Mouse (Mus musculus) lung, embryonic 16.5 days (tissue): ENCODE results near the gene Eml6. TPM values are rescaled to one million over a fixed set of nuclear protein-coding genes. Genes with fewer than 3 reads are reported as not detected.
"Not testable (repeated sequence)": the region's sequence is repeated elsewhere in the genome, so short reads cannot be mapped to it uniquely, and the experiment has no call there.

Experiments used
- ATAC-seq: fragments of 200-750 bp; cut with Nextera tagmentation; 2 replicates; pipeline ENCODE4 v1.8.0; 2017; ENCODE audit warnings: low read depth, mild to moderate bottlenecking, moderate library complexity
- H3K27ac ChIP-seq: fragments of 300-500 bp; sonication (generic); 2 replicates; pipeline ENCODE4 v1.5.1; 2014; ENCODE audit warnings: mild to moderate bottlenecking, control low read depth, low read length
- H3K27me3 ChIP-seq: fragments of 300-500 bp; sonication (generic); 2 replicates; pipeline ENCODE4 v1.6.1; 2014; ENCODE audit warnings: low read depth, low read length, mixed read lengths; ENCODE audit not compliant: control insufficient read depth, insufficient read depth
- H3K36me3 ChIP-seq: fragments of 300-500 bp; sonication (generic); 2 replicates; pipeline ENCODE4 v1.6.1; 2014; ENCODE audit warnings: low read length; ENCODE audit not compliant: control insufficient read depth, insufficient read depth
- H3K4me1 ChIP-seq: fragments of 300-500 bp; sonication (generic); replicated peaks from 2 replicates; pipeline ENCODE4 v1.6.1; 2014; ENCODE audit warnings: low read length, mixed read lengths; ENCODE audit not compliant: control insufficient read depth, insufficient read depth
- H3K4me2 ChIP-seq: fragments of 300-500 bp; sonication (generic); 2 replicates; pipeline ENCODE4 v1.6.1; 2014; ENCODE audit warnings: low read depth, low read length, control low read depth
- H3K4me3 ChIP-seq: fragments of 300-500 bp; sonication (generic); 2 replicates; pipeline ENCODE4 v1.5.1; 2014; ENCODE audit warnings: mild to moderate bottlenecking, low read length, control low read depth
- H3K9ac ChIP-seq: fragments of 300-500 bp; sonication (generic); 2 replicates; pipeline ENCODE4 v1.6.1; 2014; ENCODE audit warnings: low read length, control low read depth
- H3K9me3 ChIP-seq: fragments of 300-500 bp; sonication (generic); 2 replicates; pipeline ENCODE4 v1.6.1; 2016; ENCODE audit warnings: low read length; ENCODE audit not compliant: control insufficient read depth
- WGBS: fragments of 180-500 bp; shearing (Covaris S2); extraction: QIAGEN DNeasy Blood & Tissue Kit; methylation state at CpG from one replicate; pipeline ENCODE4 v1.1.7; 2014; 5-methylcytosine and 5-hydroxymethylcytosine counted together
- polyA plus RNA-seq: library from polyadenylated mRNA; unstranded; fragments of >200 nt; fragmentation: Nextera tagmentation; extraction: Ambion mirVana; gene quantifications from 2 replicates; pipeline ENCODE4 v1.2.1, GENCODE M21; 2015

Gene Eml6
- polyA plus RNA-seq, 1 experiment from 2014 or later: 0.25 TPM

- not testable (repeated sequence) for H3K9me3 ChIP-seq, H3K36me3 ChIP-seq, H3K27me3 ChIP-seq, H3K27ac ChIP-seq, H3K4me1 ChIP-seq, H3K9ac ChIP-seq
- WGBS: 22% methylated on average over 21 of the region's 21 CpGs
- Histone ChIP-seq H3K4me3 (peak within 1 kb of the TSS; percentile 25), H3K4me2 (peak within 1 kb of the TSS; percentile 54)
- ATAC-seq: 0 out of 2 replicates have a peak, but pooled peaks have one; percentile 16
Observed at GRCm38 (mm10) chr11:29825271-29825718, 200.5 kb downstream of the Eml6 start, which contains the start of gene 4931440F15Rik. TSS of gene 4931440F15Rik (minus strand) at chr11:29825668.

DNA sequence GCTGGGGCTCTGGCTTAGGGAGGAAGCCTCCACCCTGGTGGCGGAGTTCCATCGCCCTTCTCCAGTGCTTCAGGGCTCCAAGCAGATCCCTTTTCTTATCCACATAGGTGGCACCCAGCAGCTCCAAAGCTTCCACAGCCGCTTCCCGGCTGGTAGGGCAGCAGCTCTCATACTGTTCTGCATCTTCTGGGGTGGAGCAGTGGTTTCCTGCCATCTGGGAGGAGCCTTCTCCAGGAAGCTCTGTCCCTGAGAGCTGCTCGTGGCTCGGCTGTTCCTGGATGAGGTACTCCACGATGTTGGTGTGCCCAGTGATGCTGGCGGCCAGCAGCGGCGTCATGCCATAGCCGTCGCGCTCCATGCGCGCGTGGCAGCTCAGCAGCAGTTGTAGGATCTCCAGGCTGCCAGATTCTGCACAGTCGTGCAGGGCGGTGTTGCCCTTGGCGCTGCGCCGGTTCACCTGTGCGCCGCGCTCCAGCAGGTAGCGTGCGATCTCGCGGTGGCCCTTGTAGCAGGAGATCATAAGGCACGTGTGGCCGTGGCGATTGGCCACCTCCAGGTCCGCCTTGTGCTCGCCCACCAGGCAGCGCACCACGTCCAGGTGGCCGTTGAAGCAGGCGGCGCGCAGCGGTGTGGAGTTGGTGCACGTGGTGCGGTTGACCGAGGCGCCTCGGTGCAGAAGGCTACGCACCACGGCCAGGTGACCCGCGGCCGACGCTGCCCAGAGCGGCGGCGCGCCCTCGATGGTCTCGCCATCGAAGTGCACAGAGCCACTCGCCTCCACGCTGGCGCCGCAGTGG lies 201.2 kb downstream of the Eml6 start:
- 8% methylated on average over 58 of the region's 62 CpGs for WGBS
- ATAC-seq: peak; percentile 52; the same call in 1 of the 2 replicates
- H3K4me3 ChIP-seq: peak overlapping the region; percentile 25
- H3K4me1 ChIP-seq, H3K9ac ChIP-seq, H3K9me3 ChIP-seq, H3K27ac ChIP-seq, H3K27me3 ChIP-seq, H3K36me3 ChIP-seq: not testable (repeated sequence)
- peak overlapping the region; percentile 54 for H3K4me2 ChIP-seq

GRCm38 (mm10) chr11:29823141-29823540 lies 202.7 kb downstream of the Eml6 start:
- 61% methylated on average over 2 of the region's 2 CpGs for WGBS
- H3K4me3 ChIP-seq: no peak overlapping the region
- no peaks in the 10 kb centered on the region for H3K9me3 ChIP-seq
- peaks cover 3% of the 10 kb centered on the region; the same call in 1 of the 2 replicates for H3K4me1 ChIP-seq
- no peak overlapping the region for H3K4me2 ChIP-seq
- no peak for ATAC-seq
- no peak overlapping the region for H3K27ac ChIP-seq
- peaks cover 8% of the 10 kb centered on the region for H3K27me3 ChIP-seq
- no peaks in the 10 kb centered on the region for H3K36me3 ChIP-seq
- no peak overlapping the region for H3K9ac ChIP-seq

- Histone ChIP-seq H3K4me2 (no peak overlapping the region), H3K36me3 (no peaks in the 10 kb centered on the region), H3K9me3 (no peaks in the 10 kb centered on the region), H3K9ac (no peak overlapping the region), H3K27ac (no peak overlapping the region), H3K27me3 (no peaks in the 10 kb centered on the region), H3K4me1 (no peaks in the 10 kb centered on the region), H3K4me3 (no peak overlapping the region)
- no peak for ATAC-seq
Observed at GRCm38 (mm10) chr11:29815670-29816069, 210.2 kb downstream of the Eml6 start.

DNA sequence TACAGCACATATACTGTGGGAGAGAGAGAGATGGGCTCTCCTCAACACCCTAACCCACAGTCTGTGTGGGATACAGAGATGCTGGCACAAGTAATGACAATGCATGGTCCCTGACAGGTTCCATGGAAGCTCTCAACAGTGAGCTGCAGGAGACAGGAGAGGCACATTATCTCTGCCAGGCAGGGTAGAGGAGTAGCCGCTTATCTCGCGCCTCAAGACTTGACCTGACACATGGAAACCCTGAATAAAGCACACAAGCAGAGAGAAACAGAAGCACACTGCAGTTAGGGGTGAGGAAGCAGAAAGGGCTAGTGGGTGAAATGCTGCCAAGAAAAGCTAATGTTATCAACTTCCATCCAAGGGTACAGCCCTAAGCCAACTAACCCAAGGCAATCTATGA lies 210.6 kb downstream of the Eml6 start:
- H3K4me2 ChIP-seq: no peak overlapping the region
- H3K4me3 ChIP-seq: no peak overlapping the region
- H3K4me1 ChIP-seq: no peaks in the 10 kb centered on the region
- H3K36me3 ChIP-seq: no peaks in the 10 kb centered on the region
- H3K27ac ChIP-seq: no peak overlapping the region
- ATAC-seq: no peak
- H3K9me3 ChIP-seq: no peaks in the 10 kb centered on the region
- H3K27me3 ChIP-seq: no peaks in the 10 kb centered on the region
- H3K9ac ChIP-seq: no peak overlapping the region
- whole genome bisulfite sequencing: 61% methylated on average over 3 of the region's 3 CpGs

DNA sequence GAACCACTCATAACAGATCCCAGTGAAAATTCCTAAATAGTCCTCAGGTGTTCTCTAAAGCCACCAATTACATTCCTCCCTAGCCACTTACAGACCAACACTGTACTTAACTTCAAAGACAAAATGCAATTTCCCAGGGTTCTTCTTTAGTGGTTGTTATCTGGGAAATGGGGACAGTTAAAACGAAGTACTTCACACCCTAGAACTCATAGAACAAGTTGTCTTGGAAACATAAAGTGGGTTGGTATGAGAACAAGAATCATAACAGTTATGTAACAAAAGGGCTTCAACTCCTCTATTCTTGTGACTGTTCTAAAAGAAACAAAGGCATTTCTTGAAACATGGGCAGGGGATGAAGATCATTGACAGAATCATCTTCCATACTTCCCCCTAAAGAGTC lies 212.6 kb downstream of the Eml6 start:
- no peak for ATAC-seq
- Histone ChIP-seq H3K36me3 (no peaks in the 10 kb centered on the region), H3K27me3 (no peaks in the 10 kb centered on the region), H3K27ac (no peak overlapping the region), H3K4me2 (no peak overlapping the region), H3K4me3 (no peak overlapping the region), H3K9ac (no peak overlapping the region), H3K4me1 (0 out of 2 replicates have a peak, but pooled peaks cover 2% of the 10 kb centered on the region), H3K9me3 (no peaks in the 10 kb centered on the region)
- 73% methylated on average over 1 of the region's 1 CpGs for WGBS

DNA sequence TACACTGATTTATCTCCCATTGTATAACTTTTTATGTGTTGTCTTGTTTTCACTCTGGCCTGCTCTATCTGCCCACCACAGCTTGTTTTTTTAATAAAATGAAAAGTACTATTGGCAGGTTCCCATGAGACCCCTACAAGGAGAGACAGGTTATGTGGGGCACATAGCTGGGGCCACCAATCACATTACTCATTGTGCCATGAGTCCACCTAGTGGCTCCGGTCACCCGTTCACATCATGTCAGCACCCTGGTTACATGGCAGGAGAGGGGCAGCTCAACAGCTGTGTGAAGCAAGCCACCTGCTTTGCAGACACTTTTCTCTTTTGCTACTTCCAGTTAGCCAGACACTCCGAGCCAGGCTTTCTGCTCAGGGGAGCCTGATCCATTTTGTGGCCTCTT lies 213.4 kb downstream of the Eml6 start:
- H3K27ac ChIP-seq: no peak overlapping the region
- H3K4me1 ChIP-seq: 0 out of 2 replicates have a peak, but pooled peaks cover 2% of the 10 kb centered on the region
- no peak overlapping the region for H3K4me3 ChIP-seq
- no peak for ATAC-seq
- no peaks in the 10 kb centered on the region for H3K36me3 ChIP-seq
- no peaks in the 10 kb centered on the region for H3K27me3 ChIP-seq
- no peak overlapping the region for H3K4me2 ChIP-seq
- H3K9me3 ChIP-seq: no peaks in the 10 kb centered on the region
- H3K9ac ChIP-seq: no peak overlapping the region
- WGBS: 53% methylated on average over 3 of the region's 3 CpGs

GRCm38 (mm10) chr11:29810324-29810723 lies 215.5 kb downstream of the Eml6 start:
- Histone ChIP-seq H3K4me1 (0 out of 2 replicates have a peak, but pooled peaks cover 2% of the 10 kb centered on the region), H3K27ac (no peak overlapping the region), H3K4me2 (no peak overlapping the region), H3K9me3 (no peaks in the 10 kb centered on the region), H3K36me3 (no peaks in the 10 kb centered on the region), H3K9ac (no peak overlapping the region), H3K27me3 (no peaks in the 10 kb centered on the region), H3K4me3 (no peak overlapping the region)
- ATAC-seq: no peak
- WGBS: 72% methylated on average over 3 of the region's 3 CpGs

DNA sequence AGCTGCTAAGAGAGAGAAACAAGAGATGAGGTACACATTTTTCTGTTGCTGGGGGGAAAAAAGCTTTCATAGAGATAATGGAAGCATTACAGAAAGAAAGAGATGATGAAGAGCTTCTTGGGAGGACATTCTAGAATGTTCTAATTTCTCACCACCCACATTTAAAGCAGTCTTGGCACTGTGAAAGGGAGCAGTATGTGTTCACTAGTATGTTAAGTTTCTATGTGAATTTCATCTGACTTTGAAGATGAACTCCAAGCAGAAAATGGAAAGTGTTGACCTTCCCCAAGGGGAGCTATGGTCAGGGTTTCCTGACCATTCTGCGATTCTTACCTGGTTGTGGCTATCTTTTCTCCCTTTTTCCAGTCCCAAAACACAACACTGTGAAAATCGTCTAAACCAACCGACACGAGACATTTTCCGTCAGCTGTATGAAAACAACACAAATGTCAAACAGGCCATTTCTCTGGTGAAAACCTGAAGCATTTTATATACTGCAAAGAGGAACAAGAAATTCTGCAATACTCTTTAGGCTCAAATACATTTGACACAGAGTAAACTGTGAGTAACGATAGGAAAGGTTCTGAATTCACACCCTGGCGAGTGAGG lies 216.7 kb downstream of the Eml6 start:
- 67% methylated on average over 7 of the region's 7 CpGs for WGBS
- Histone ChIP-seq H3K9me3 (no peaks in the 10 kb centered on the region), H3K4me2 (no peak overlapping the region)

More for the DNA sequence above, 216.7 kb downstream of the Eml6 start:
- ATAC-seq: no peak
- Histone ChIP-seq H3K9ac (no peak overlapping the region), H3K4me3 (no peak overlapping the region), H3K27me3 (no peaks in the 10 kb centered on the region), H3K4me1 (0 out of 2 replicates have a peak, but pooled peaks cover 2% of the 10 kb centered on the region), H3K36me3 (no peaks in the 10 kb centered on the region), H3K27ac (no peak overlapping the region)
